Mouse (Mus musculus) left cerebral cortex, postnatal 25 days (tissue): ENCODE measurements around the gene Tln2. TPM values are rescaled to one million over a fixed set of nuclear protein-coding genes. Genes with fewer than 3 reads are reported as not detected.

Experiments
- DNase-seq, 2 experiments: peaks; one replicate each; pipeline ENCODE4 v3.0.0; 2022; ENCODE audit warnings: low spot score in 2 of 2, mixed read lengths in 1 of 2
- intact Hi-C: fragments of 180-260 bp; cut with DNase I; formaldehyde crosslinking; loops from one replicate; pipeline ENCODE4 v1.15.1; 2025
- total RNA-seq, 2 experiments: library from RNA; stranded (reverse); gene quantifications; 2 replicates each; pipeline ENCODE4 v1.2.3; 2021

Tln2 gene
- total RNA-seq, 2 experiments from 2014 or later: 105 to 106 TPM

GRCm38 (mm10) chr9:67486621-67487020, 72.9 kb downstream of the Tln2 start:
- DNase-seq: no peak
- intact Hi-C loops: no loop called here

- DNase-seq: no peak
- intact Hi-C loops: no loop called here
Observed at GRCm38 (mm10) chr9:67485169-67486072, 74.1 kb downstream of the Tln2 start.

GRCm38 (mm10) chr9:67482277-67482676, 77.2 kb downstream of the Tln2 start:
- DNase-seq: no peak
- intact Hi-C loops: no loop called here

GRCm38 (mm10) chr9:67481851-67482250, 77.7 kb downstream of the Tln2 start:
- intact Hi-C loops: no loop called here
- DNase-seq: no peak

- intact Hi-C loops: no loop called here
- DNase-seq: no peak
Observed at GRCm38 (mm10) chr9:67477445-67477844, 82.1 kb downstream of the Tln2 start.

GRCm38 (mm10) chr9:67476184-67476583, 83.3 kb downstream of the Tln2 start:
- intact Hi-C loops: no loop called here
- DNase-seq: no peak

- DNase-seq: no peak
Observed at GRCm38 (mm10) chr9:67463440-67464122, 95.9 kb downstream of the Tln2 start.

GRCm38 (mm10) chr9:67441484-67441883, 118.0 kb downstream of the Tln2 start:
- intact Hi-C loops: no loop called here
- no peak for DNase-seq

More at GRCm38 (mm10) chr9:67463440-67464122, 95.9 kb downstream of the Tln2 start:
- intact Hi-C loops: no loop called here

- DNase-seq: no peak
- intact Hi-C loops: no loop called here
Observed at GRCm38 (mm10) chr9:67437511-67437910, 122.0 kb downstream of the Tln2 start.

- DNase-seq: peak in 1 of 2 experiments; percentile 24
- intact Hi-C loops: no loop called here
Observed at GRCm38 (mm10) chr9:67435333-67436154, 124.0 kb downstream of the Tln2 start.

- intact Hi-C loops: no loop called here
- DNase-seq: no peak
Observed at GRCm38 (mm10) chr9:67429199-67429892, 130.2 kb downstream of the Tln2 start.

GRCm38 (mm10) chr9:67428306-67429047, 131.0 kb downstream of the Tln2 start:
- DNase-seq: no peak
- intact Hi-C loops: no loop called here

- no peak for DNase-seq
- intact Hi-C loops: no loop called here
Observed at GRCm38 (mm10) chr9:67426304-67426703, 133.2 kb downstream of the Tln2 start.

GRCm38 (mm10) chr9:67424110-67424509, 135.4 kb downstream of the Tln2 start:
- intact Hi-C loops: no loop called here
- no peak for DNase-seq

- intact Hi-C loops: no loop called here
- peak in 1 of 2 experiments; percentile 59 for DNase-seq
Observed at GRCm38 (mm10) chr9:67418092-67418491, 141.4 kb downstream of the Tln2 start.

GRCm38 (mm10) chr9:67410667-67411066, 148.8 kb downstream of the Tln2 start:
- intact Hi-C loops: no loop called here

GRCm38 (mm10) chr9:67404736-67405135, 154.8 kb downstream of the Tln2 start:
- no peak for DNase-seq
- intact Hi-C loops: no loop called here

More at GRCm38 (mm10) chr9:67410667-67411066, 148.8 kb downstream of the Tln2 start:
- DNase-seq: peak in 1 of 2 experiments; percentile 66

- intact Hi-C loops: no loop called here
Observed at GRCm38 (mm10) chr9:67399563-67399962, 159.9 kb downstream of the Tln2 start.

GRCm38 (mm10) chr9:67397756-67398155, 161.7 kb downstream of the Tln2 start:
- intact Hi-C loops: no loop called here
- DNase-seq: no peak

More at GRCm38 (mm10) chr9:67399563-67399962, 159.9 kb downstream of the Tln2 start:
- no peak for DNase-seq
